Mouse (Mus musculus): ENCODE measurements around the gene Zfp937.
"Not testable (repeated sequence)": the region's sequence is repeated elsewhere in the genome, so short reads cannot be mapped to it uniquely, and the experiment has no call there.

Gene Zfp937

GRCm38 (mm10) chr2:150217600-150218362 lies at the start of gene Zfp937:
Gene Zfp937 (plus strand): TSS chr2:150218073.
- DNase-seq (ENCODE audit: low spot score), result peak; percentile 64

- DNase-seq (ENCODE audit: low spot score), result no peak
Observed at GRCm38 (mm10) chr2:150173833-150174232, 44.0 kb upstream of the Zfp937 start.

DNA sequence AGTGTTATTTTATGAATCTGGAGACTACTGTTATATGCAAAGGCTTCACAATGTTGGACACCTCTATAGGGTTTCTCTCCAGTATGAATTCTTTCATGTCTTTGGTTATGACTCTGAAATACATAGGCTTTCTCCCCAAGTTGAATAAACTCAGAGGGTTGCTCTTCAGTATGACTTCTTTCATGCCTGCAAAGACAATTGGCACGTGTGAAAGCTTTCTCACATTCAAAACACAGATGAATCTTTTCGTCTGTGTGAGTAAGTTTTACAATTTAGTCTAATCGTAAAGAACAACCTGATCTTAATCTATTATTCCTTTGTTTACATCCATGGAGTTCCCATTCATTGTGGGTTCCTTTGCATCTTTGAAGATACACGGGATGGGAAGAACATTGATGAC lies 38.3 kb upstream of the Zfp937 start, which contains the start of gene Gm10770:
Gene Gm10770 (minus strand): TSS at position 101 of the 400 bp plus-strand sequence.
- DNase-seq (ENCODE audit: low spot score), result not testable (repeated sequence)

DNA sequence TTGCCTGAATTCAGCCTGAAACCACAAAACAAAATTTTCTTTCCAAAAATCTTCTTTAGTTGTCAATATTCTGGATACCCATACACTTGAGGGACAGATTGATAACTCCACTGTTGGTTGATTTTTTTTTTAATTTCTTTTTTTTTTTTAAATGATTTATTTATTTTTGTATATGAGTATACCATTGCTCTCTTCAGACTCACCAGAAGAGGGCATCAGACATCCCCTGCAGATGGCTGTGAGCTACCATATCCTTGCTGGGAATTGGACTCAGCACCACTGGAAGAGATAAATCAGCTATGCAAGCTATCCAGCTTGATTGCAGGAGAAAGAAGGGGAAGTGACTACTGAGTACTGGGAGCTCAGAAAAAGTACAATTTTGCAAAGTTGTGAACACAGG lies 36.8 kb upstream of the Zfp937 start:
- DNase-seq (ENCODE audit: low spot score), result not testable (repeated sequence)

DNA sequence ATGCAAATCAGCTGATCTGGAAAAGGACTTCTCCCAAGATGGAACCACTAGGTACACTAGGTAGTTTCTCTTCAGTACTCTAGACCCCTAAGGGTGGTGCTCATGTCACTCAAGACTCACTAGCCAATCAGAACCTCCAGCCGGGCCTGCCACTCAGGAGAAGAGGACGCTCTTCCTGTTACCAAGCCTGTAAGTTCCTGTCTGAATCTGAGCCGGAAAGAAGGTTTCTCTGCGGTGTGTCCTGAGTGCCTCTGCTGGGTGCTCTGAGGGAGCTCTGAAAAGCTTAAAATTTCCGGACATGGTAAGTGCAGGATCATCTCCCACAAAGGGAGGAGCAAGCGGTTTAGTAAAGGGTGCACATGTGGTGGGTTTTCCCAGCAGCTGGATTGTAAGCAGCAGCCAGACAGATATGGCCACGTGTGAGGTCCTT lies 36.3 kb upstream of the Zfp937 start, which contains the start of gene Gm14139:
Gene Gm14139 (plus strand): TSS at position 186 of the 430 bp plus-strand sequence.
- not testable (repeated sequence) for DNase-seq (ENCODE audit: low spot score)

GRCm38 (mm10) chr2:150218363-150218725 lies 471 bp downstream of the Zfp937 start:
- not testable (repeated sequence) for DNase-seq (ENCODE audit: low spot score)

GRCm38 (mm10) chr2:150223263-150223662 lies 5.4 kb downstream of the Zfp937 start:
- DNase-seq (ENCODE audit: low spot score), result not testable (repeated sequence)

DNA sequence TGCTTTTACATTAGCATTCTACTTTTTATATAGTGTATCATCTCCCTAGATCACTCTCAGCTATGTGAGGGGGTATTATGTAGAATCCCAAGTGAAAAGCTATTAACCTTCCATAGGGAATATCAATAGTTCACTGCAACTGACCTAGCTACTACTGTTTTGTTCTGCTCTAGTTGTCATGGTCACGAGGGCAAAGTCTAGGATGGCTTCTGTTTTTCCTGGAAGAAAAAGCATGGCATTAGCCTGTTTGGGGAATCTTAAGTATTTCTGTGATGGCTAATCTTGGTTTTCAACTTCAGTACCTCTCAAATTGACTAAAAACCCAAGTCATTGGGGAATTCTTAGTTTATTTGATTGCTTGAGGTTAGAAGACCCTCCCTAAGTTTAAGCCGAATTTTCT lies 25.3 kb downstream of the Zfp937 start:
- no peak for DNase-seq (ENCODE audit: low spot score)

DNA sequence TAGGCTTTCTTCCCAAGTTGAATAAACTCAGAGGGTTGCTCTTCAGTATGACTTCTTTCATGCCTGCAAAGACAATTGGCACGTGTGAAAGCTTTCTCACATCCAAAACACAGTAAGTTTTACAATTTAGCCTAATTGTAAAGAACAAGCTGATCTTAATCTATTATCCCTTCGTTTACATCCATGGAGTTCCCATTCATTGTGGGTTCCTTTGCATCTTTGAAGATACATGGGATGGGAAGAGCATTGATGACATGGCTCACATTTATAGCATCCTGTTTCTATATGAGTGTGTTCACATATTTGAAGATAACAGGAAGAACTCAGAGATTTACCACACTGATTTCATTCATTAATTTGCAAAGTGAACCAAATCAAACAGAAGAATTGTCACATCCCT lies 37.6 kb downstream of the Zfp937 start, which contains the start of gene Gm21994:
Gene Gm21994 (minus strand): TSS at position 101 of the 400 bp plus-strand sequence.
- DNase-seq (ENCODE audit: low spot score), result not testable (repeated sequence)

DNA sequence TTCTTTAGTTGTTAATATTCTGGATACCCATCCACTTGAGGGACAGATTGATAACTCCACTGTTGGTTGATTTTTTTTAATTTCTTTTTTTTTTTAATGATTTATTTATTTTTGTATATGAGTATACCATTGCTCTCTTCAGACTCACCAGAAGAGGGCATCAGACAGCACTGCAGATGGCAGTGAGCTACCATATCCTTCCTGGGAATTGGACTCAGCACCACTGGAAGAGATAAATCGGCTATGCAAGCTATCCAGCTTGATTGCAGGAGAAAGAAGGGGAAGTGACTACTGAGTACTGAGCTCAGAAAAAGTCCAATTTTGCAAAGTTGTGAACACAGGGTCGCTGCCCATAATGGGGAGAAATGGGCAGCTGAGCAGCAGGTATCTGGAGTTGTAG lies 39.0 kb downstream of the Zfp937 start:
- DNase-seq (ENCODE audit: low spot score), result not testable (repeated sequence)

DNA sequence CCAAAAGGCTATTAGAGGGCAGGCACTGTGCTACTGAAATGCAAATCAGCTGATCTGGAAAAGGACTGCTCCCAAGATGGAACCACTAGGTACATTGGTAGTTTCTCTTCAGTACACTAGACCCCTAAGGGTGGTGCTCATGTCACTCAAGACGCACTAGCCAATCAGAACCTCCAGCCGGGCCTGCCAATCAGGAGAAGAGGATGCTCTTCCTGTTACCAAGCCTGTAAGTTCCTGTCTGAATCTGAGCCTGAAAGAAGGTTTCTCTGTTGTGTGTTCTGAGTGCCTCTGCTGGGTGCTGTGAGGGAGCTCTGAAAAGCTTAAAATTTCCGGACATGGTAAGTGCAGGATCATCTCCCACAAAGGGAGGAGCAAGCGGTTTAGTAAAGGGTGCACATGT lies 39.4 kb downstream of the Zfp937 start, which contains the start of gene Gm14124:
Gene Gm14124 (plus strand): TSS at position 227 of the 400 bp plus-strand sequence.
- not testable (repeated sequence) for DNase-seq (ENCODE audit: low spot score)
